Mouse (Mus musculus) MEL (cell line): ENCODE results near the gene Sppl3. TPM values are rescaled to one million over a fixed set of nuclear protein-coding genes. Genes with fewer than 3 reads are reported as not detected.

Experiments used
- DNase-seq: peaks from one replicate; pipeline ENCODE4 v3.0.0; 2011; ENCODE audit warnings: low read depth, low spot score
- H3K27ac ChIP-seq: 2 replicates; pipeline ENCODE4 v1.5.1; 2012; ENCODE audit warnings: low read depth, mild to moderate bottlenecking, control low read depth, low read length, moderate library complexity; ENCODE audit not compliant: control insufficient read depth
- H3K27me3 ChIP-seq, 2 experiments: fragments of 150-350 bp in 1 of 2; sonication (generic) in 1 of 2; 2 replicates each; pipeline ENCODE4 v1.6.1; 2012; ENCODE audit warnings: low read length in 2 of 2, mild to moderate bottlenecking in 2 of 2, improper control_type of control experiment in 1 of 2, moderate library complexity in 1 of 2; ENCODE audit not compliant: insufficient read depth in 2 of 2, control insufficient read depth in 1 of 2
- H3K36me3 ChIP-seq, 2 experiments: 2 replicates each; pipeline ENCODE4 v1.6.1; 2012 to 2014; ENCODE audit warnings: low read length in 2 of 2, improper control_type of control experiment in 1 of 2, inconsistent platforms in 1 of 2, mild to moderate bottlenecking in 1 of 2; ENCODE audit not compliant: insufficient read depth in 2 of 2, control insufficient read depth in 1 of 2
- H3K4me1 ChIP-seq, 2 experiments: fragments of 150-350 bp in 1 of 2; sonication (generic) in 1 of 2; 2 replicates each; pipeline ENCODE4 v1.6.1; 2012; ENCODE audit warnings: low read length in 2 of 2, improper control_type of control experiment in 1 of 2, mild to moderate bottlenecking in 1 of 2; ENCODE audit not compliant: insufficient read depth in 2 of 2, control insufficient read depth in 1 of 2
- H3K4me3 ChIP-seq, 2 experiments: fragments of 150-350 bp in 1 of 2; sonication (generic) in 1 of 2; 2 replicates each; pipeline ENCODE4 v1.5.1; 2012; ENCODE audit warnings: low read depth in 2 of 2, low read length in 2 of 2, mild to moderate bottlenecking in 2 of 2, moderate library complexity in 2 of 2, control low read depth in 1 of 2, improper control_type of control experiment in 1 of 2; ENCODE audit not compliant: control insufficient read depth in 1 of 2, insufficient read depth in 1 of 2
- H3K79me2 ChIP-seq: 2 replicates; pipeline ENCODE4 v1.6.1; 2012; ENCODE audit warnings: mild to moderate bottlenecking, low read length, moderate library complexity; ENCODE audit not compliant: control insufficient read depth, poor library complexity, insufficient read depth
- H3K9ac ChIP-seq: 2 replicates; pipeline ENCODE4 v1.6.1; 2012; ENCODE audit warnings: low read depth, mild to moderate bottlenecking, control low read depth, low read length, moderate library complexity; ENCODE audit not compliant: control insufficient read depth, poor library complexity, severe bottlenecking
- H3K9me3 ChIP-seq: fragments of 150-350 bp; sonication (generic); replicated peaks from 2 replicates; pipeline ENCODE4 v1.6.1; 2012; ENCODE audit warnings: mild to moderate bottlenecking, low read length, improper control_type of control experiment, moderate library complexity; ENCODE audit not compliant: insufficient read depth
- BHLHE40 ChIP-seq: IDR thresholded peaks from 2 replicates; pipeline ENCODE4 v1.6.1; 2012; ENCODE audit warnings: low read depth, mild to moderate bottlenecking, inconsistent platforms, low read length, improper control_type of control experiment, borderline replicate concordance
- CTCF ChIP-seq, 3 experiments: IDR thresholded peaks in 2 of 3; conservative IDR thresholded peaks in 1 of 3; 2 replicates each; pipeline ENCODE4 v1.5.1; 2011 to 2012; ENCODE audit warnings: low read length in 3 of 3, low read depth in 2 of 3, mild to moderate bottlenecking in 2 of 3, improper control_type of control experiment in 1 of 3, inconsistent platforms in 1 of 3, mixed read lengths in 1 of 3, moderate library complexity in 1 of 3; ENCODE audit not compliant: control insufficient read depth in 1 of 3, insufficient read depth in 1 of 3, poor library complexity in 1 of 3, severe bottlenecking in 1 of 3
- E2F4 ChIP-seq: IDR thresholded peaks from 2 replicates; pipeline ENCODE4 v1.6.1; 2011; ENCODE audit warnings: low read depth, low read length, improper control_type of control experiment, borderline replicate concordance
- ETS1 ChIP-seq: IDR thresholded peaks from 2 replicates; pipeline ENCODE4 v1.6.1; 2012; ENCODE audit warnings: low read depth, mild to moderate bottlenecking, inconsistent platforms, low read length, improper control_type of control experiment, moderate library complexity
- GATA1 ChIP-seq: IDR thresholded peaks from 2 replicates; pipeline ENCODE4 v1.6.1; 2011; ENCODE audit warnings: low read depth, low read length, improper control_type of control experiment
- HCFC1 ChIP-seq: IDR thresholded peaks from 2 replicates; pipeline ENCODE4 v1.6.1; 2012; ENCODE audit warnings: low read depth, mild to moderate bottlenecking, inconsistent platforms, low read length, improper control_type of control experiment, moderate library complexity
- MAFK ChIP-seq: IDR thresholded peaks from 2 replicates; pipeline ENCODE4 v1.6.1; 2011; ENCODE audit warnings: low read depth, mild to moderate bottlenecking, low read length, improper control_type of control experiment, borderline replicate concordance
- MAX ChIP-seq: IDR thresholded peaks from 2 replicates; pipeline ENCODE4 v1.6.1; 2011; ENCODE audit warnings: low read length, improper control_type of control experiment
- MAZ ChIP-seq: IDR thresholded peaks from 2 replicates; pipeline ENCODE4 v1.6.1; 2012; ENCODE audit warnings: low read depth, mild to moderate bottlenecking, inconsistent platforms, low read length, improper control_type of control experiment
- MEF2A ChIP-seq: IDR thresholded peaks from 2 replicates; pipeline ENCODE4 v1.6.1; 2014; ENCODE audit warnings: low read depth, mild to moderate bottlenecking, inconsistent platforms, low read length, improper control_type of control experiment; ENCODE audit not compliant: poor library complexity, insufficient replicate concordance, severe bottlenecking; ENCODE audit errors: extremely low read depth
- MXI1 ChIP-seq: IDR thresholded peaks from 2 replicates; pipeline ENCODE4 v1.6.1; 2011; ENCODE audit warnings: mild to moderate bottlenecking, low read depth, low read length, improper control_type of control experiment
- NELFE ChIP-seq: IDR thresholded peaks from 2 replicates; pipeline ENCODE4 v1.6.1; 2011; ENCODE audit warnings: low read depth, low read length, improper control_type of control experiment
- POLR2A ChIP-seq, 2 experiments: IDR thresholded peaks; 2 replicates each; pipeline ENCODE4 v1.6.1; 2011 to 2012; ENCODE audit warnings: low read length in 2 of 2, mild to moderate bottlenecking in 2 of 2, control low read depth in 1 of 2, improper control_type of control experiment in 1 of 2, low read depth in 1 of 2, moderate library complexity in 1 of 2; ENCODE audit not compliant: control insufficient read depth in 1 of 2, insufficient read depth in 1 of 2, poor library complexity in 1 of 2
- POLR2AphosphoS5 ChIP-seq: IDR thresholded peaks from 2 replicates; pipeline ENCODE4 v1.6.1; 2012; ENCODE audit warnings: low read depth, borderline replicate concordance, mild to moderate bottlenecking, inconsistent platforms, low read length, moderate library complexity, mixed read lengths
- RAD21 ChIP-seq: IDR thresholded peaks from 2 replicates; pipeline ENCODE4 v1.6.1; 2011; ENCODE audit warnings: mild to moderate bottlenecking, low read depth, low read length, improper control_type of control experiment
- RCOR1 ChIP-seq: IDR thresholded peaks from 2 replicates; pipeline ENCODE4 v1.6.1; 2012; ENCODE audit warnings: low read depth, mild to moderate bottlenecking, inconsistent platforms, low read length, improper control_type of control experiment
- SIN3A ChIP-seq: IDR thresholded peaks from 2 replicates; pipeline ENCODE4 v1.6.1; 2012; ENCODE audit warnings: low read length, improper control_type of control experiment, inconsistent platforms
- SMC3 ChIP-seq: IDR thresholded peaks from 2 replicates; pipeline ENCODE4 v1.6.1; 2011; ENCODE audit warnings: low read depth, low read length, improper control_type of control experiment
- TCF12 ChIP-seq: IDR thresholded peaks from 2 replicates; pipeline ENCODE4 v1.6.1; 2014; ENCODE audit warnings: low read depth, mild to moderate bottlenecking, inconsistent platforms, low read length, improper control_type of control experiment, moderate library complexity
- USF2 ChIP-seq, 2 experiments: IDR thresholded peaks; 2 replicates each; pipeline ENCODE4 v1.6.1; 2011 to 2012; ENCODE audit warnings: improper control_type of control experiment in 2 of 2, low read length in 2 of 2, borderline replicate concordance in 1 of 2, inconsistent platforms in 1 of 2, low read depth in 1 of 2, mild to moderate bottlenecking in 1 of 2; ENCODE audit not compliant: insufficient read depth in 1 of 2
- ZMIZ1 ChIP-seq: IDR thresholded peaks from 2 replicates; pipeline ENCODE4 v1.6.1; 2012; ENCODE audit warnings: low read depth, mild to moderate bottlenecking, inconsistent platforms, low read length, improper control_type of control experiment, moderate library complexity
- ZNF384 ChIP-seq: IDR thresholded peaks from 2 replicates; pipeline ENCODE4 v1.6.1; 2012; ENCODE audit warnings: low read depth, mild to moderate bottlenecking, inconsistent platforms, low read length, improper control_type of control experiment
- polyA plus RNA-seq, 2 experiments: library from polyadenylated mRNA; stranded (reverse) in 1 of 2; unstranded in 1 of 2; fragments of >175 nt in 1 of 2; fragments of >200 nt in 1 of 2; gene quantifications; 2 replicates each; pipeline versions ENCODE4 v1.2.1 to v1.2.4; 2012; ENCODE audit warnings: low replicate concordance in 2 of 2, low read depth in 1 of 2; ENCODE audit not compliant: insufficient read length in 2 of 2, insufficient read depth in 1 of 2, missing spikeins in 1 of 2
- total RNA-seq: library from RNA; depleted of rRNA; stranded (reverse); fragments of 300-350 nt; gene quantifications from 2 replicates; pipeline ENCODE4 v1.2.3, GENCODE M21; 2012

Gene Sppl3
- total and polyA plus RNA-seq, 3 experiments: 25.8 to 50.9 TPM; not detected in 1

DNA sequence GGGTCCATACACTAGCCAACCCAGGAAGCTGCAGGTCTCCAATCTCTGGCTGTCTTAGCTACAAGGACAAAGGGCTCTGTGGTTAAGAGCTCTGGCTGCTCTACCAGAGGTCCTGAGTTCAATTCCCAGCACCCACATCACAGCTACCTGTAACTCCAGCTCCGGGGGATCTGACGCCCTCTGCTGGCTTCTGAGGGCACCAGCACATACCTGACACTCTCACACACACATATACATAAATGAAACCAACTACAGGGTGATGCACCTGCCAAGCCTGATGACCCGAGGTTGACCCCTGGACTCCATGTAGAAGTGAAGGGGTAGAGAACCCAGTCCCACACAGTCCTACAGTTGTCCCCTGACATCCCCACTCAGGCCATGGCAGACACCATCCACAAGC is 105.5 kb downstream of the Sppl3 start:
- DNase-seq: no peak

DNA sequence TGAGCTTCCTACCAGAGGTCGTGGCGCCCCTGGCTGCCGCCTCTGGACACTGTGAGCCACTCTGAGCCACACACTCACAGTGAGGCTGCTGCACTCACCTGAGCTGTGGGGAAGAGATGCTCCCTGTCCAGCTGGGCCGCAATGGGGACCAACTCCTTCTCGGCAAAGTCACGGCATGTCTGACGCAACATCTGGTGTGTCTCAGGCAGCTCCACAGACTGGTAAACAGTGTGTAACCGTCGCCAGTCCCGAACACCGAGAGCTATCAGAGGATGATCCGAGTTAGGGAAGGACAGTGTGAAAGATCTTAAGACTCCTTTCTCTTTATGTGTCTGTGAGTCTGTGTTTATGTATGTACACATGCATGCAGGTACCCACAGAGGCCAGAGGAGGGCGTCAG is 106.5 kb downstream of the Sppl3 start:
- Histone ChIP-seq H3K79me2 (peaks cover 4% of the 10 kb centered on the region; the same call in 1 of the 2 replicates), H3K4me1 (no peaks in the 10 kb centered on the region), H3K9me3 (no peaks in the 10 kb centered on the region), H3K27ac (no peak overlapping the region), H3K36me3 (no peaks in the 10 kb centered on the region), H3K4me3 (no peak overlapping the region), H3K27me3 (no peaks in the 10 kb centered on the region), H3K9ac (no peak overlapping the region)
- peak in 1 of 3 experiments; percentile 14; a peak in 1 of 6 replicates for TF ChIP-seq CTCF (IDR thresholded peaks at IDR 0.05 in 2 of 3, conservative IDR thresholded peaks at IDR 0.05 in 1 of 3; ENCODE audit: control insufficient read depth in 1 of 3, insufficient read depth in 1 of 3, low read depth in 2 of 3, low read length in 3 of 3, poor library complexity in 1 of 3, severe bottlenecking in 1 of 3)
- no peak for TF ChIP-seq MAFK
- no peak for TF ChIP-seq SIN3A
- DNase-seq: no peak

More for the DNA sequence above, 105.5 kb downstream of the Sppl3 start:
- Histone ChIP-seq H3K4me1 (no peaks in the 10 kb centered on the region), H3K36me3 (no peaks in the 10 kb centered on the region), H3K9me3 (no peaks in the 10 kb centered on the region), H3K79me2 (peaks cover 4% of the 10 kb centered on the region; the same call in 1 of the 2 replicates), H3K27me3 (no peaks in the 10 kb centered on the region), H3K27ac (no peak overlapping the region), H3K9ac (no peak overlapping the region), H3K4me3 (no peak overlapping the region)
- TF ChIP-seq ETS1 (no peak), CTCF (IDR thresholded peaks at IDR 0.05 in 2 of 3, conservative IDR thresholded peaks at IDR 0.05 in 1 of 3; ENCODE audit: control insufficient read depth in 1 of 3, insufficient read depth in 1 of 3, low read depth in 2 of 3, low read length in 3 of 3, poor library complexity in 1 of 3, severe bottlenecking in 1 of 3) (peak; percentile 23 to 49 (median 34); a peak in 5 of 6 replicates), E2F4 (no peak), ZNF384 (no peak), SMC3 (peak; percentile 36; the same call in 1 of the 2 replicates)

- Histone ChIP-seq H3K4me3 (peak within 1 kb of the TSS; percentile 82 to 94), H3K27ac (peak within 1 kb of the TSS; percentile 25), H3K9ac (peak within 1 kb of the TSS; percentile 82), H3K36me3 (no peaks in the 10 kb centered on the region), H3K79me2 (peaks cover 4% of the 10 kb centered on the region; the same call in 1 of the 2 replicates), H3K27me3 (no peaks in the 10 kb centered on the region), H3K4me1 (no peaks in the 10 kb centered on the region), H3K9me3 (no peaks in the 10 kb centered on the region)
- peak; percentile 85 for DNase-seq
- TF ChIP-seq ETS1: no peak
- TF ChIP-seq USF2 (IDR thresholded peaks at IDR 0.05; ENCODE audit: borderline replicate concordance in 1 of 2, insufficient read depth in 1 of 2, low read depth in 1 of 2, low read length in 2 of 2): no peak
- no peak for TF ChIP-seq RAD21
- TF ChIP-seq RCOR1: no peak
- TF ChIP-seq HCFC1: peak; percentile 69
- TF ChIP-seq CTCF (IDR thresholded peaks at IDR 0.05 in 2 of 3, conservative IDR thresholded peaks at IDR 0.05 in 1 of 3; ENCODE audit: control insufficient read depth in 1 of 3, insufficient read depth in 1 of 3, low read depth in 2 of 3, low read length in 3 of 3, poor library complexity in 1 of 3, severe bottlenecking in 1 of 3): no peak
- 0 out of 2 replicates have a peak, but pooled peaks have one; percentile 34 for TF ChIP-seq MAX
- TF ChIP-seq TCF12: peak; percentile 46; the same call in 1 of the 2 replicates
- peak; percentile 75 for TF ChIP-seq MXI1
- peak; percentile 64 for TF ChIP-seq SIN3A
- TF ChIP-seq NELFE: peak; percentile 78
- no peak for TF ChIP-seq POLR2AphosphoS5
- peak; percentile 58; the same call in 1 of the 2 replicates for TF ChIP-seq MAZ
- TF ChIP-seq POLR2A (IDR thresholded peaks at IDR 0.05; ENCODE audit: control insufficient read depth in 1 of 2, insufficient read depth in 1 of 2, low read depth in 1 of 2, low read length in 2 of 2, poor library complexity in 1 of 2): peak in 1 of 2 experiments; percentile 81; a peak in 2 of 4 replicates
- peak; percentile 73 for TF ChIP-seq ZMIZ1
- TF ChIP-seq MEF2A: 0 out of 2 replicates have a peak, but pooled peaks have one; percentile 20
- TF ChIP-seq GATA1: no peak
- TF ChIP-seq BHLHE40: no peak
- peak; percentile 14; the same call in 1 of the 2 replicates for TF ChIP-seq SMC3
Observed at GRCm38 (mm10) chr5:115118961-115119570, 108.1 kb downstream of the Sppl3 start, which contains the start of gene Acads. Acads (minus strand) TSS chr5:115119346.
